ENCODE assay signal across 28 mouse cellular contexts in the genomic region with DNA sequence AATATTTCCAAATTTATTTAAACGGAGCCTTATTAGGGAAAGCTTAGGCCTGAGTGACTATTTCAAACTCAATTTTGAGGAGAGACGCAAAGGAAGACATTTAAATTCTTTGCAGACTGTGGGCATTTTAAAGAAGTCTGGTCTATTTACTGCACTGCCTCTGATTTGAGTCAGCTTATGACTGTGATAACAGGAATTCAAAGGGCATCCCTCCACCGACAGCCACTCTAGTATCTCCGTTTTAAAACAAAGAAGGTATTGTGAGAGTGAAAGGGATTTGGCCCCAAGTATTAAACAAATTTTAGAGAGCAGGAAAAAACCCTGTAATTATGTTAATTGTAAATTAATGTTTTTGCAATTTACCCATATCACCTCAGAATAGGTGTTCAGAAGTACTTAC.
DNase-seq lines count a peak whose midpoint lies in the region; ATAC-seq lines count a peak whose summit lies in the region.
"Had no signal": no experiment of that assay in that cellular context is flagged by ENCODE, and none has a peak within 500 bp of the region (broad histone marks: within the 10 kb centered on the region; RNA-seq: fewer than 3 reads in every experiment).

No protein-coding gene starts in this region.

- DNase-seq in forebrain, embryonic 11.5 days (ENCODE audit: low spot score), result no peak
- DNase-seq in neural tube, embryonic 10.5 days (ENCODE audit: extremely low spot score, low spot score), result no peak
- DNase-seq in NIH3T3 (ENCODE audit: low read depth), result peak; percentile 63
- DNase-seq in yolk sac, embryonic 10.5 days (ENCODE audit: low spot score), result no peak
- no peak for DNase-seq in liver, embryonic 11.5 days (ENCODE audit: low spot score)
- DNase-seq: adrenal gland, adult 2 months; adrenal gland, postnatal 14 days; cerebellum, adult 11-12 months; cerebellum, adult 8-10 months; cerebellum, postnatal 10 days; cerebellum, postnatal 36 days; embryo, embryonic 11 days; gastrocnemius, postnatal 10 days; heart, adult 18-20 months; heart, postnatal 14 days; heart, postnatal 4 days; kidney, adult 18-20 months had no signal

- H3K4me2 ChIP-seq in forebrain, embryonic 15.5 days (replicated peaks), result no peak overlapping the region
- H3K4me2 ChIP-seq in forebrain, embryonic 11.5 days (ENCODE audit: low read depth, low read length, severe bottlenecking), result no peak overlapping the region
- H3K4me2 ChIP-seq in neural tube, embryonic 13.5 days, result no peak overlapping the region
- no peak overlapping the region for H3K4me2 ChIP-seq in intestine, embryonic 16.5 days (ENCODE audit: low read depth, low read length)
- H3K4me2 ChIP-seq in liver, embryonic 11.5 days, result no peak overlapping the region
- H3K4me2 ChIP-seq: embryonic facial prominence, embryonic 13.5 days; heart, embryonic 13.5 days; hindbrain, embryonic 14.5 days had no signal

- H3K9ac ChIP-seq in forebrain, embryonic 15.5 days (replicated peaks), result no peak overlapping the region
- no peak overlapping the region for H3K9ac ChIP-seq in forebrain, embryonic 11.5 days (ENCODE audit: low read length)
- H3K9ac ChIP-seq in neural tube, embryonic 13.5 days, result no peak overlapping the region
- no peak overlapping the region for H3K9ac ChIP-seq in intestine, embryonic 16.5 days (ENCODE audit: low read depth, low read length)
- no peak overlapping the region for H3K9ac ChIP-seq in liver, embryonic 11.5 days (ENCODE audit: low read depth, low read length)
- H3K9ac ChIP-seq: embryonic facial prominence, embryonic 13.5 days; heart, embryonic 13.5 days; hindbrain, embryonic 14.5 days had no signal

- H3K36me3 ChIP-seq in forebrain, embryonic 15.5 days, result no peaks in the 10 kb centered on the region
- H3K36me3 ChIP-seq in forebrain, embryonic 11.5 days (ENCODE audit: control insufficient read depth, insufficient read depth, low read length), result no peaks in the 10 kb centered on the region
- no peaks in the 10 kb centered on the region for H3K36me3 ChIP-seq in neural tube, embryonic 13.5 days
- no peaks in the 10 kb centered on the region for H3K36me3 ChIP-seq in intestine, embryonic 16.5 days (ENCODE audit: control insufficient read depth, insufficient read depth, low read length)
- no peaks in the 10 kb centered on the region for H3K36me3 ChIP-seq in liver, embryonic 11.5 days (ENCODE audit: control insufficient read depth, insufficient read depth, low read length)
- H3K36me3 ChIP-seq: embryonic facial prominence, embryonic 10.5 days; embryonic facial prominence, embryonic 13.5 days; heart, embryonic 10.5 days; heart, embryonic 13.5 days had no signal

- H3K4me1 ChIP-seq in forebrain, embryonic 15.5 days, result peaks cover 46% of the 10 kb centered on the region
- H3K4me1 ChIP-seq in forebrain, embryonic 11.5 days (replicated peaks; ENCODE audit: control insufficient read depth, insufficient read depth, low read length), result peaks cover 23% of the 10 kb centered on the region
- peaks cover 44% of the 10 kb centered on the region for H3K4me1 ChIP-seq in neural tube, embryonic 13.5 days (replicated peaks)
- H3K4me1 ChIP-seq in intestine, embryonic 16.5 days (ENCODE audit: control insufficient read depth, insufficient read depth, low read length), result peaks cover 23% of the 10 kb centered on the region
- H3K4me1 ChIP-seq in liver, embryonic 11.5 days (replicated peaks; ENCODE audit: control insufficient read depth, insufficient read depth, low read length), result no peaks in the 10 kb centered on the region

- no peaks in the 10 kb centered on the region for H3K9me3 ChIP-seq in forebrain, embryonic 15.5 days
- no peaks in the 10 kb centered on the region for H3K9me3 ChIP-seq in forebrain, embryonic 11.5 days (ENCODE audit: control insufficient read depth, low read length)
- H3K9me3 ChIP-seq in neural tube, embryonic 13.5 days, result no peaks in the 10 kb centered on the region
- no peaks in the 10 kb centered on the region for H3K9me3 ChIP-seq in intestine, embryonic 16.5 days (ENCODE audit: control insufficient read depth, low read length)
- H3K9me3 ChIP-seq in liver, embryonic 11.5 days (ENCODE audit: control insufficient read depth, low read length), result no peaks in the 10 kb centered on the region
- H3K9me3 ChIP-seq: embryonic facial prominence, embryonic 10.5 days; embryonic facial prominence, embryonic 13.5 days; heart, embryonic 10.5 days; heart, embryonic 13.5 days had no signal

- H3K4me3 ChIP-seq in forebrain, embryonic 15.5 days, result no peak overlapping the region
- no peak overlapping the region for H3K4me3 ChIP-seq in forebrain, embryonic 11.5 days (ENCODE audit: low read depth, low read length)
- no peak overlapping the region for H3K4me3 ChIP-seq in neural tube, embryonic 13.5 days
- H3K4me3 ChIP-seq in intestine, embryonic 16.5 days (ENCODE audit: low read length), result no peak overlapping the region
- H3K4me3 ChIP-seq in liver, embryonic 11.5 days (ENCODE audit: low read depth, low read length), result no peak overlapping the region
- H3K4me3 ChIP-seq: embryonic facial prominence, embryonic 10.5 days; embryonic facial prominence, embryonic 13.5 days; heart, embryonic 10.5 days; heart, embryonic 13.5 days had no signal

- H3K27ac ChIP-seq in forebrain, embryonic 15.5 days (replicated peaks), result peak overlapping the region; percentile 93
- H3K27ac ChIP-seq in forebrain, embryonic 11.5 days (ENCODE audit: low read depth, low read length), result no peak overlapping the region
- H3K27ac ChIP-seq in neural tube, embryonic 13.5 days (replicated peaks), result peak overlapping the region; percentile 88; the same call in 1 of the 2 replicates
- no peak overlapping the region for H3K27ac ChIP-seq in intestine, embryonic 16.5 days (ENCODE audit: low read length)
- no peak overlapping the region for H3K27ac ChIP-seq in liver, embryonic 11.5 days (ENCODE audit: low read depth, low read length)
- H3K27ac ChIP-seq: embryonic facial prominence, embryonic 13.5 days; heart, embryonic 10.5 days; heart, embryonic 13.5 days; hindbrain, embryonic 14.5 days; hindbrain, postnatal 0 days had no signal

- H3K27me3 ChIP-seq in forebrain, embryonic 15.5 days, result no peaks in the 10 kb centered on the region
- H3K27me3 ChIP-seq in forebrain, embryonic 11.5 days (ENCODE audit: control insufficient read depth, insufficient read depth, low read length), result peaks cover 2% of the 10 kb centered on the region; the same call in 1 of the 2 replicates
- H3K27me3 ChIP-seq in neural tube, embryonic 13.5 days, result peaks cover 13% of the 10 kb centered on the region; the same call in 1 of the 2 replicates
- H3K27me3 ChIP-seq in intestine, embryonic 16.5 days (replicated peaks; ENCODE audit: control insufficient read depth, insufficient read depth, low read length), result no peaks in the 10 kb centered on the region
- no peaks in the 10 kb centered on the region for H3K27me3 ChIP-seq in liver, embryonic 11.5 days (replicated peaks; ENCODE audit: control insufficient read depth, insufficient read depth, low read length)
- H3K27me3 ChIP-seq: embryonic facial prominence, embryonic 13.5 days; heart, embryonic 13.5 days had no signal

- no peak for ATAC-seq in forebrain, embryonic 15.5 days (replicated peaks)
- no peak for ATAC-seq in forebrain, embryonic 11.5 days (replicated peaks; ENCODE audit: low FRiP score)
- no peak for ATAC-seq in neural tube, embryonic 13.5 days (ENCODE audit: low read depth)
- peak; percentile 67; the same call in 1 of the 2 replicates for ATAC-seq in intestine, embryonic 16.5 days
- ATAC-seq in liver, embryonic 11.5 days (replicated peaks; ENCODE audit: low FRiP score), result no peak
- ATAC-seq: forebrain, embryonic 14.5 days; hindbrain, postnatal 0 days; inflammation-experienced regulatory T-cells, adult 6 months had no signal

- 38% methylated on average over 4 of the region's 4 CpGs for WGBS in forebrain, embryonic 15.5 days
- 45% methylated on average over 4 of the region's 4 CpGs for WGBS in forebrain, embryonic 11.5 days
- WGBS in neural tube, embryonic 13.5 days, result 52% methylated on average over 4 of the region's 4 CpGs
- WGBS in intestine, embryonic 16.5 days, result 54% methylated on average over 4 of the region's 4 CpGs
- WGBS in liver, embryonic 11.5 days, result 56% methylated on average over 4 of the region's 4 CpGs

Comparison
In these comparisons a context has a peak if more than half of its experiments do, and no peak if none do; other contexts are left out.
1. H3K27ac ChIP-seq: peak in forebrain, embryonic 15.5 days (single experiment) and neural tube, embryonic 13.5 days (single experiment); none in forebrain, embryonic 11.5 days (single experiment), intestine, embryonic 16.5 days (single experiment) and liver, embryonic 11.5 days (single experiment).